Mouse (Mus musculus): ENCODE results near the gene Eif4a3.
"Not testable (repeated sequence)": the region's sequence is repeated elsewhere in the genome, so short reads cannot be mapped to it uniquely, and the experiment has no call there.

The Eif4a3 gene

DNA sequence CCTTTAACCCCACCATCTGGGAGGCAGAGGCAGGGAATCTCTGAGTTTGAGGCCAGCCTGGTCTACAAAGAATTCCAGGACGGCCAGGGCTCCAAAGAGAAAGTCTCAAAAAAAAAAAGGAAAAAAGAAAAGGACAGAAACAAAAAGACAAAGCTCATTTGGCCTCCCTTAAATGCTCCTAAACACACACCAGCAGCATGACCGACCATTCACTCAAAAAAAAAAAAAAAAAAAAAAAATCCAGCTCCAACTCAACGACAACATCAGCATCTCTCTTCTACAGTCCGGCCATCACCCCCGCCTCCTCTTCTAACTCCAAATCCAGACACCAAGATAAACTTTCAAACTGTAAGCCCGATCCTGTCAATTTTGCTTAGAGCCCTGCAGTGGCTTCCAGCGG is 972 bp downstream of the Eif4a3 start:
- DNase-seq (ENCODE audit: low read depth, low spot score), result no peak

DNA sequence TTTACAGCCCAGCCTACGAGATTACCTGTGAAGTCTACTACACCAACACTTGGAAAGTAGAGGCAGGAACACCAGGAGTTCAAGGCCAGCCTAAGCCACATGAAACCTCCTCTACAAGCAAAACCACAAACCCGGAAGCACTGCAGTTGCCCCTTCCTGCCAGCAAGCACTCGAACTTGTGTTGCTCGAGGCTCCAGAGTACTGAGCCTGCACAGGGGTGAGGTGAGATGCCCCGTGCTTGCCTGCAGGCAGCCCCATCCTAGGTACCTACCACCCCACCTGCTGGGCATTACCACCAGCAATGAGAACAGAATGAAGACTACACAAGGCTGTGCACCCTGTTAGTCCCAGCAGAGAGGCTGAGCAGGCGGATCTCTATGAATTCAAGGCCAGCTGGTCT is 1.9 kb downstream of the Eif4a3 start:
- DNase-seq (ENCODE audit: low read depth, low spot score), result no peak

DNA sequence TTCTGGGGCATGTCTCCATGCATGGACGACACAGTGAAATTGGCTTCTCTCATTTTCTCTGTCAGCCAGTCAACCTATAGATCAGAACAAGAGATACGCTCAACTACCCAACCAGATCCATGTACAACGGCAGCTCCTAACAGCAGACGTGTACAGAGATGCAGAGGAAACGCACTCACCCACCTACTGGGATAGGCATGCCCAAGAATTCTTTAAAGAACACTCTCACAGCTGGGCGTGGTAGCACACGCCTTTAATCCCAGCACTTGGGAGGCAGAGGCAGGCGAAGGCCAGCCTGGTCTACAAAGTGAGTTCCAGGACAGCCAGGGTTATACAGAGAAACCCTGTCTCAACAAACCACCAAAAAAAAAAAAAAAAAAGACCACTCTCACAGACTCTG is 7.0 kb downstream of the Eif4a3 start:
- DNase-seq (ENCODE audit: low read depth, low spot score), result peak; percentile 91

- no peak for DNase-seq (ENCODE audit: low read depth, low spot score)
Observed at GRCm38 (mm10) chr11:119287207-119287992, 12.5 kb downstream of the Eif4a3 start.

GRCm38 (mm10) chr11:119285791-119286527 is 13.9 kb downstream of the Eif4a3 start:
- no peak for DNase-seq (ENCODE audit: low read depth, low spot score)

- no peak for DNase-seq (ENCODE audit: low read depth, low spot score)
Observed at GRCm38 (mm10) chr11:119281030-119281429, 18.9 kb downstream of the Eif4a3 start.

DNA sequence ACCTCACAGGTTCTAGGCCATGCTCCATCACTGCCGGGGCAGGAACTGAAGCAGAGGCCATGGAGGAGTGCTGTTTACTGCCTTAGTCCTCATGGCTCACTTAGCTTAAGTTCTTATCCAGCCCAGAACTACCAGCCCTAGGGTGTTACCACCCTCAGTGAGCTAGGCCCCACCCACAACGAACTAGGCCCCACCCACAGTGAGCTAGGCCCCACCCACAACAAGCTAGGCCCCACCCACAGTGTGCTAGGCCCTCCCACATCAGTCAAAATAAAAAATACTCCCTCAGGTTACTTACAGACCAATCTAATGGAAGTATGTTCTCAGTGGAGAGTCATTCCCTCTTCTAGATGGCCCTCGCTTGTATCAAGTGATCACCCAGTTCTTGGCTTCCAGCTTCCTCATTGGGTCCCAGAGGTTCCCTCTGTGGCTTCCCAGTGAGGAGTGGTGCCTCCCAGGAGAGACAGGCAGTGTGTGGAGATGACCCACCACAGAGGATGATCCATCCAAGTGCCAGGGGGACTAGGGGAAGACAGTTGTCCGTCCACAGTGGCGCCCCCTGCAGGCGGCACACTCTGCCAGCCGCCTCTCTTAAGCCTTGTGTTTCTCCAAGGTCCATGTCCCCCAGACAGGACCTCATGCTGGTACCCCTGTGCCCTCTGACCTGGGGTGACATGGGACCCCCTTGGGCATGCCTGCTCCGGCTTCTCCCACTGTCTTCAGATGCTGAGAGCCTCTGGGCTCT is 26.5 kb downstream of the Eif4a3 start:
- peak; percentile 37 for DNase-seq (ENCODE audit: low read depth, low spot score)

DNA sequence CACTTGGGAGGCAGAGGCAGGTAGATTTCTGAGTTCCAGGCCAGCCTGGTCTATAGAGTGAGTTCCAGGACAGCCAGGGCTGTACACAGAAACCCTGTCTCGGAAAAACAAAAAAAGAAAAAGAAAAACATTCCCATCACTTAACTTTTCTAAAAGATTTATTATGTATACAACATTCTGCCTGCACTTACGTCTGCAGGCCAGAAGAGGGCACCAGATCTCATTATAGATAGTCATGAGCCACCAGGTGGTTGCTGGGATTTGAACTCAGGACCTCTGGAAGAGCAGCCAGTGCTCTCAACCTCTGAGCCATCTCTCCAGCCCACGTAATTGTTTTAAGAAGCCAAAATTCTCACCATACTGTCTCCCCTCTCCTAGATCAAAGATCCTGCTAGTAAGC is 27.4 kb downstream of the Eif4a3 start:
- DNase-seq (ENCODE audit: low read depth, low spot score), result not testable (repeated sequence)

GRCm38 (mm10) chr11:119268557-119269195 is 31.2 kb downstream of the Eif4a3 start:
- peak; percentile 66 for DNase-seq (ENCODE audit: low read depth, low spot score)

DNA sequence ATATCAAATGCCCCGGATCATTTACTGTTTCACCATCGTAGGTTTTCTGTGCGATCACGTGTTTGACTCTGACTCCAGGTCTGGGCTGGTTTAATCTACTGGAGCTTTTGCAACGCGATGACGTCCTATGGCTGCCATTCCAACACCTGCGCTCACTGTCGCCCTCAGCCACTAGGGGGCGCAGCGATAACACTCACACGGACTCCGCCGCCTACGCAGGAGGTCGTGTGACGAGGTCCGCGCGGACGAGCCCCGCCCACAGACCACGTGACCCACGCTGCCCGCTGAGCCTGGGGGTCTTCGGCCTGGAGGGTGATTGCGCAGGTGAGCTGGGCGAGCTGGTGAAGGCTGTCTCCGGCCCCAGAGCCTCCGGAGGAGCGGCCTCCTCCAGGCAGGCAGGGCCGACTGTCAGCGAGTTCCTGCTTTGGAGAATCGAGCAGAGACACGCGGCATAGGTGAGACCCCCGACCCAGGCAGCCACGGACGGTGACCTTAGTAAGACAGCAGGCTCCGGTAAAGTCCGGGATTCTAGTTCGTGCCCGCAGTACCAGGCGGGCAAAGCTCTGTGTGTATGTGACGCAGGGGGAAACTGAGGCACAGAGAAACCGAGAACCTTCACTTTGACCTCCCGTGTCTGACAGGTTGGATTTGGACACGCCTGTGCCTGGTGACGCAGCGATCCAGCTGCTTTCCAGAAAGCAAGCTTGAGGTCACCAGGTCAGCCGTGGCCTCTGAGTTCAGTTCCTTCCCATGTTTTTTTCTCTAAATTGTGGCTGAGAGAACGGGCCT is 31.9 kb downstream of the Eif4a3 start, which contains the start of gene Gaa:
Gene Gaa, plus strand, starts transcription at position 120 of the 789 bp plus-strand sequence.
- peak; percentile 94 for DNase-seq (ENCODE audit: low read depth, low spot score)

DNA sequence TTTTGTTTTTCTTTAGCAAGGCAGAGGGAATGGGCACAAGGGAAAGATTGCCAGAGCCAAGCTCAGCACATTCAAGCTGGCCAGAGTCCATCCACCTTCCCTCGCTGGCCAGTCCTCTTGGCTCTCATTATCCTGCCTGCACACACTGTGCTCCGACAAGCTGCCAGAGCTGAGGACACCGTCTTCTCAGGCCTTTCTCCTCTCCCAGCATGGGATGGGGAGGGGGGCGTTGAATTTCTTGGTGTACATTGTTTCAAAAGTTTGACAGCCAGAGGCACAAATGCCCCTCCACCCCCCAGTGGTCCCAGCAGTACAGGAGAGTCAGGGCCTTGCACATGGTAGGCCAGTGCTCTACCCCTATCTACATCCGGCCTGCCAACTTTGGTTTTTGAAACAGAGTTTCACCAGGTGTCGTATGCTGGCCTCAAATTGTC is 32.6 kb downstream of the Eif4a3 start:
- no peak for DNase-seq (ENCODE audit: low read depth, low spot score)

GRCm38 (mm10) chr11:119265811-119266210 is 34.1 kb downstream of the Eif4a3 start:
- DNase-seq (ENCODE audit: low read depth, low spot score), result peak; percentile 51

- peak; percentile 33 for DNase-seq (ENCODE audit: low read depth, low spot score)
Observed at GRCm38 (mm10) chr11:119264413-119264812, 35.5 kb downstream of the Eif4a3 start.

- DNase-seq (ENCODE audit: low read depth, low spot score), result no peak
Observed at GRCm38 (mm10) chr11:119259977-119260376, 39.9 kb downstream of the Eif4a3 start.

DNA sequence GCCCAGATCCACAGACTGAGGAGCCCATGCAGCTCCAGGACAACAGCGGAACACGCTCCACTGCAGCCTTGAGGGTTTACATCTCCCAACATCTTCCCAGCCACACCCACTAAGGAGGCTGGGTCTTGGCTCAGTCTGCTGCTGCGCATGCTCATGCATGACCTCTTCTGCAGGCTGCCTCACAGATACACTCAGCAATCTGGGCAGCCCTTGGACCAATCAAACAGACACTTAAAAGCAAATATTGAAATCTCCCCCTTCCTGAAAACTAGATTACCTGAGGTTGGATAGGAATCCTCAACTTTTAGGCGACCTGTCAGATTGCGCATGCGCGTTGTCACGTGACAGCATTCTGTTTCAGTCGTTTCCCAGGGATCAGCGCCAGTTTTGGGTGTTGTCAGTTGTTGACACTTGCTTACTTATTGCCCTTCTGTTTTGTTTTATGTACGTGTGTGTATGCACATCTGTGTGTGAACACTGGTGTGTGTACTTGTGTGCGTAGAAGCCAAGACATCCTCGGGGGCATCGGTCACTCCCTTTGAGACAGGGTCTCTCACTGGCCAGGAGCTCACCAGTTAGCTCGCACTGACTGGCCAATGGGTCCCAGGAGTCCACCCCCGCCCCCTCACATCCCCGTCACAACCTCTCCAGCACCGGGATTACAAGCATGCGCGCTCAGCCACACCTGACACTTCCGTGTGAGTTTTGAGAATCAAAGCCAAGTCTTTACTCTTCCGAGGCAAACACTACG is 41.1 kb downstream of the Eif4a3 start:
- DNase-seq (ENCODE audit: low read depth, low spot score), result peak; percentile 89

DNA sequence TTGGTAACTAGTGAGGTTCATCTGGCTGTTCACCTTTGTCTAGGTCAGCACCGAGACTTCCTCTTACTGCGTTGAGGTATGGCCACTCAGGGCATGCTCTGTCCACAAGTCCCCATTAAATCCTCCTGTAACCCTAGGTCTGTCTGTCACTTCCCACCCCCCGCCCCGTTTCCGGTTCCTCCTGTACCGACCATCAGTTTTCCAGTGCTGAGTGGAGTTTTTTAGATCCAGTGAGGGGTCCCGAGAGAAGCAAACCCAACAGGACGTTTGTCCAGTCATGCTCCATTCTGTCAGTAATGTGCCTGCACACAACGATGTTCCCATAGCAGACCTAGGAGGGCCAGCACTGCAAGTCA is 41.7 kb downstream of the Eif4a3 start:
- DNase-seq (ENCODE audit: low read depth, low spot score), result no peak

- not testable (repeated sequence) for DNase-seq (ENCODE audit: low read depth, low spot score)
Observed at GRCm38 (mm10) chr11:119256557-119256956, 43.3 kb downstream of the Eif4a3 start.

DNA sequence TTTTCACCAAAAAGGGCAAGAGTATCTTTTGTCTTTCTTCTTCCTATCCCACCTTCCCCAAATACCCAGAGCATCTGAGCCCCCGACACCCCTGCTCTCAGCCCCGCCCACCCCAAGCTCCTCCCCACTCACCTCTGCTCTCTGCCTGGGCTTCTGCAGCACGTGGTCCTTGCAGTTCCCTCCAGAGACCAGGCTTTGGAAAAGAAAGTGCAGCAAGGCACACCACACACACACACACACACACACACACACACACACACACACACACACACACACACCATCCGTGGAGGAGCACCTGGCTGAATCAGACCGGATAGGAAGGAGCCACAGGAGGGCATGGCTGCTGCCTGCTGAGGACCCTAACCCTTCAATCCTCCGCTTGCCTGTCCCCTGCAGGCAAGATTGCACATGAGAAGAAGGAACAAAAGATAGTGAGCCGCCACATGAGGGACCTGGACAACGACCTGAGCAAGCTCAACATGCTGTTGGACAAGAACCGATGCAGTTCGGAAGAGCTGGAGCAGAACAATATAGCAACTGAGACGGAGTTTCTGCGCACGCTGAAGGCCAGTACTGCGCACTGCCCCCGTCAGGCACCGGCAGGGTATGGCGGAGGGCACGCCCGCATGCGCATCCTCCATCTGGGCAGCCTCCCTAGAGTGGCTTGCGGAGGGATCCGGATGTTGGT is 46.9 kb downstream of the Eif4a3 start:
- peak; percentile 54 for DNase-seq (ENCODE audit: low read depth, low spot score)

GRCm38 (mm10) chr11:119250998-119251397 is 48.9 kb downstream of the Eif4a3 start:
- no peak for DNase-seq (ENCODE audit: low read depth, low spot score)

- peak; percentile 76 for DNase-seq (ENCODE audit: low read depth, low spot score)
Observed at GRCm38 (mm10) chr11:119249011-119249410, 50.9 kb downstream of the Eif4a3 start.

Data from R1 (cell line).